Mouse (Mus musculus): ENCODE results near the gene Myom3. TPM values are rescaled to one million over a fixed set of nuclear protein-coding genes. Genes with fewer than 3 reads are reported as not detected.
"Not testable (repeated sequence)": the region's sequence is repeated elsewhere in the genome, so short reads cannot be mapped to it uniquely, and the experiment has no call there.

Gene Myom3
- polyA plus RNA-seq (2015; fragmentation: Nextera tagmentation; extraction: Ambion mirVana): 0.66 and 0.72 TPM in 2 replicates

DNA sequence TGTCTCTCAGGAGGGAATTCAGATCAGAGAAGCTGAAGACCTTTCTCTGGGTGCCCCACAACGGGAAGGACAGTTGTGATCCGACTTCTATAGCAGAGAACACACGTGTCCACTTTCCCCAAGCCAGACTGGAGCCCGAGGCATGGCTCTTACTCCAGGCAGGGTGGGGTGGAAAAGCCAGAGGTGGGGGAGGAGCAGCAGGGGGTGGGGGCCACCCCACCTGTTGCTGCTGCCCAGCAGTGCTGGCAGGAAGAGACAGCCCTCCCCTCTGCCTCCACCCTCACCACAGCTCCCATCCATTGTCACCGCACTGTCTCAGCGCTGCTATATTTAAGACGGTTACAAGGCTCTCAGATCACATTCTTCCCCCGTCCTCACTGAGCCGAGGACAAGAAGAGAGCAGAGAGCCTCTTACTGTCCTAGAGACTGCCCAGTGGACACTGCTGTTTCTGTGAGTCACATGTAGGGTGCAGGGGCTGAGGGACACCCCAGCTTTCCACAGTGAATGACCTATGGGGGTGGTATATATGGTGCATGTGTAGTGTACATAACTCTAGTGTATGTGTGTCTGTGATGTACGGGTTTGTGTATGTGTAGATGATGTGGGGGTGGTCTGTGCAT is at the start of gene Myom3:
Gene Myom3, plus strand, starts transcription at position 360 of the 621 bp plus-strand sequence.
- 55% methylated on average over 10 of the region's 10 CpGs for WGBS
- ATAC-seq: no peak
- Histone ChIP-seq H3K4me2 (replicated peaks; ENCODE audit: low read depth) (no peak within 1 kb of the TSS), H3K27me3 (replicated peaks; ENCODE audit: control insufficient read depth, insufficient read depth, low read length) (no peaks in the 10 kb centered on the region), H3K4me3 (ENCODE audit: low read depth, low read length) (no peak within 1 kb of the TSS), H3K27ac (ENCODE audit: low read depth, low read length) (no peak within 1 kb of the TSS; the same call in none of the 2 replicates), H3K4me1 (replicated peaks; ENCODE audit: control insufficient read depth, insufficient read depth, low read length) (peaks cover 4% of the 10 kb centered on the region; the same call in 1 of the 2 replicates), H3K9me3 (ENCODE audit: control insufficient read depth) (no peaks in the 10 kb centered on the region), H3K36me3 (ENCODE audit: control insufficient read depth, insufficient read depth) (no peaks in the 10 kb centered on the region), H3K9ac (ENCODE audit: low read depth, low read length) (no peak within 1 kb of the TSS)
- TF ChIP-seq CTCF (IDR thresholded peaks at IDR 0.05; ENCODE audit: low read depth): no peak

DNA sequence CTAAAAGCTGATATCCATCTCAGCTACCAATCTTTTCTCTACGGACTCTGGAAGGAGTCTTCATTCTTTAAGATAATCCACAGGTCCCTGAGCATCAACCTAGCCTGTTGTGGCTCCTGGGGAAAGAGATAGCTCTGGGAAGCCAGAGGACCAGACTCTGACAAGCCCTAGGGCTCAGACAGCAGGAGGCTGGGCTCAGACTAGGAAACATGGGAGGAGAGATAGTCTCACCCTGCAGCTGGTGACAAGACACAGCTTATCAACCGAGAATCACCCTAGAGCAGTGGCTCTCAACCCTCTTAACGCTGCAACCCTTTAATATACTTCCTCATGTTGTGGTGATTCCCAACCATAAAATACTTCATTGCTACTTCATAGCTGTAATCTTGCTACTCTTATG is 49.1 kb upstream of the Myom3 start:
- no peaks in the 10 kb centered on the region for H3K27me3 ChIP-seq (replicated peaks; ENCODE audit: control insufficient read depth, insufficient read depth, low read length)
- H3K9ac ChIP-seq (ENCODE audit: low read depth, low read length): no peak overlapping the region
- no peaks in the 10 kb centered on the region for H3K9me3 ChIP-seq (ENCODE audit: control insufficient read depth)
- H3K36me3 ChIP-seq (ENCODE audit: control insufficient read depth, insufficient read depth): 0 out of 2 replicates have a peak, but pooled peaks cover 4% of the 10 kb centered on the region
- H3K27ac ChIP-seq (ENCODE audit: low read depth, low read length): no peak overlapping the region
- no peak overlapping the region for H3K4me2 ChIP-seq (replicated peaks; ENCODE audit: low read depth)
- H3K4me1 ChIP-seq (replicated peaks; ENCODE audit: control insufficient read depth, insufficient read depth, low read length): peaks cover 9% of the 10 kb centered on the region; the same call in 1 of the 2 replicates
- ATAC-seq: no peak
- TF ChIP-seq CTCF (IDR thresholded peaks at IDR 0.05; ENCODE audit: low read depth): no peak
- WGBS: 56% methylated on average over 3 of the region's 3 CpGs
- no peak overlapping the region for H3K4me3 ChIP-seq (ENCODE audit: low read depth, low read length)

DNA sequence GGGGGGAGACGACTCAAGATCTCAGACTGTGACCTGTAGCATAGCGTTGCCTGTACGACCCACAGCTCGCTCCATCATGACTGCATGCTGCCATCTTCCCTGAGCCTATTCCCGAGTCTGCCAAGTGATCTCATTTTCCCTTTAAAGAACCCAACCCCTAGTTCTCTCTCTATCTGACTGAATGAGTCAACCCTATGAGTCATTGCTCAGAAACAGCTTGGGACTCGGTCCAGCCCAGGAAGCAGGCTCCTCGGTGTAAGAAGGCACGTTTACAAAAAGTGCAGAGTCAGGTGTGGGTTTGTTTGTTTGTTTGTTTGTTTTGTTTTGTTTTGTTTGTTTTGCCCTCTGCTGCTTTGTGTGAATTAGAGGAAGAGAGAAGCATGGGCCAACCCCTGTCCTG is 44.7 kb upstream of the Myom3 start:
- H3K36me3 ChIP-seq (ENCODE audit: control insufficient read depth, insufficient read depth): no peaks in the 10 kb centered on the region
- WGBS: 70% methylated on average over 8 of the region's 8 CpGs
- H3K4me3 ChIP-seq (ENCODE audit: low read depth, low read length): no peak overlapping the region
- no peak overlapping the region for H3K27ac ChIP-seq (ENCODE audit: low read depth, low read length)
- H3K9ac ChIP-seq (ENCODE audit: low read depth, low read length): no peak overlapping the region
- no peak for TF ChIP-seq CTCF (IDR thresholded peaks at IDR 0.05; ENCODE audit: low read depth)
- peaks cover 9% of the 10 kb centered on the region; the same call in 1 of the 2 replicates for H3K4me1 ChIP-seq (replicated peaks; ENCODE audit: control insufficient read depth, insufficient read depth, low read length)
- no peaks in the 10 kb centered on the region for H3K9me3 ChIP-seq (ENCODE audit: control insufficient read depth)
- H3K4me2 ChIP-seq (replicated peaks; ENCODE audit: low read depth): no peak overlapping the region
- no peak for ATAC-seq
- H3K27me3 ChIP-seq (replicated peaks; ENCODE audit: control insufficient read depth, insufficient read depth, low read length): no peaks in the 10 kb centered on the region

DNA sequence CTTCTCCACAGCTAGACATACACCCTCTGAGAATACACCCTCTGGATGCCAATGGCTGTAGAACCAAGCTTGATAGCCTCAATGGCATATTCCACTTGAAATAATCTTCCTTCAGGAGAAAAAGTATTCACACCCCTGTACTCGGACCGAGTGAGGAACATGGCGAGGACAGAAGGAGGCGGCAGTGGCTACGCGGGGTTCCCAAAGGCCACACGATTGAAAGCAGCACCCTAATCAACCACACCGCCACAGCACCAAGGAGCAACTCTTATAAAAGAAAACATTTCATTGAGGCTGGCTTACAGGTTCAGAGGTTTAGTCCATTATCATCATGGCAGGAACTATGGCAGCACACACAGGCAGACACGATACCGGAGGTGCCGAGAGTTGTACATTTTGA is 43.1 kb upstream of the Myom3 start:
- H3K9ac ChIP-seq (ENCODE audit: low read depth, low read length); H3K4me1 ChIP-seq (replicated peaks; ENCODE audit: control insufficient read depth, insufficient read depth, low read length); H3K27me3 ChIP-seq (replicated peaks; ENCODE audit: control insufficient read depth, insufficient read depth, low read length); H3K4me2 ChIP-seq (replicated peaks; ENCODE audit: low read depth); ATAC-seq; H3K27ac ChIP-seq (ENCODE audit: low read depth, low read length); H3K9me3 ChIP-seq (ENCODE audit: control insufficient read depth); H3K4me3 ChIP-seq (ENCODE audit: low read depth, low read length); H3K36me3 ChIP-seq (ENCODE audit: control insufficient read depth, insufficient read depth): not testable (repeated sequence)
- 95% methylated on average over 11 of the region's 11 CpGs for WGBS

DNA sequence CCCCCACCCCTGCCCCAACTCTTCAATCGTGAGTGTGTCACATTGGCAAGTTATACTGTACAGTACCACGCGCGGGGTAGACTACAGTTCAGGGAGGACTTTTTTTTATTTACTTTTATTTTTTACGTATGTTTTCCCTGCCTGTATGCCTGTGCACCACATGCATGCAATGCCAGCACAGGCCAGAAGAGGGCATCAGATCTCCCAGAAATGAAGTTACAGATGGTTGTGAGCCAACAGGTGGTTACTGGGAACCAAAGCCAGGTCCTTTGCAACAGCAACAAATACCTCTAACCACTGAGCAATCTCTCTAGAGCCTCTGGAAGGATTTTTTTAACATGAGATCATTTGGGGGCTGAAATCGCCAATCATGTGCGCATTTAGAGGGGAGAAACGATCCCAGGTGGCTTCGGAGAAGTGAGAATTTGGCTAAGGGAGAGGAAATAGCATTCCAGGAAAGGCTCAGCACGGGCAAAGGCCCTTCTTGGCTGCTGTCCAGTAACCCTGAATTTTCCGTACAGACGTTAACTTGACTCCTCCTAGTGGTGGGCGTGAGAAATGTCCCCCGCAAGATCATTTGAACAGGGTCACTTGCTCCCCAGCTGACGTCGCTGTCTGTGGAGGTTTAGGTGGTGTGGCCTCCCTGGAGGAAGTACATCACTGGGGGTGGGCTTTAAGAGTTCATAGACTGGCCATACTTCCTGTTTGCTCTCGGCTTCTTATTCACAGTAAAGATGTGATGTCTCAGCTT is 36.8 kb upstream of the Myom3 start:
- TF ChIP-seq CTCF (IDR thresholded peaks at IDR 0.05; ENCODE audit: low read depth): peak; percentile 44
- no peak overlapping the region for H3K4me3 ChIP-seq (ENCODE audit: low read depth, low read length)
- no peaks in the 10 kb centered on the region; the same call in 1 of the 2 replicates for H3K9me3 ChIP-seq (ENCODE audit: control insufficient read depth)
- no peak overlapping the region for H3K9ac ChIP-seq (ENCODE audit: low read depth, low read length)
- H3K27ac ChIP-seq (ENCODE audit: low read depth, low read length): no peak overlapping the region
- no peaks in the 10 kb centered on the region for H3K27me3 ChIP-seq (replicated peaks; ENCODE audit: control insufficient read depth, insufficient read depth, low read length)
- no peaks in the 10 kb centered on the region; the same call in 1 of the 2 replicates for H3K4me1 ChIP-seq (replicated peaks; ENCODE audit: control insufficient read depth, insufficient read depth, low read length)
- no peaks in the 10 kb centered on the region for H3K36me3 ChIP-seq (ENCODE audit: control insufficient read depth, insufficient read depth)
- no peak overlapping the region for H3K4me2 ChIP-seq (replicated peaks; ENCODE audit: low read depth)
- no peak for ATAC-seq
- 70% methylated on average over 17 of the region's 17 CpGs for WGBS

DNA sequence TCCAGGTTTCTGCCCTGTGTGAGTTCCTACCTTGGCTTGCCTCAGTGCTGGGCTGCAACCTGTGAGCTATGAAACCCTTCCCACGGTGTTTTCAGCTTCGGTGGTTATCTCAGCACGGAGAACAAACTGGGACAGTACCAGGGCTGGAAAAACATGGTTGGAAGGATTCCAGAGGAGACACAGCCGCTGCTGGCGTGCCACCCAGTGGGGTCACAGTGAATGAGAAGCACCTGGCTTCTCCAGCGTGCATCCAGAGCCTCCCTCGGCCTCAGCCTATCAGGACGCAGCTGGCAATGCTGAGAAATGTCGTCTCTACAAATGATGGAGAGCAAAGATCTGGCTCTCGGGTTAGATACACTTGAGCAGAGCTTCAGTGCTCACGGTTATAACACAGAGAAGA is 33.1 kb upstream of the Myom3 start:
- no peaks in the 10 kb centered on the region; the same call in 1 of the 2 replicates for H3K9me3 ChIP-seq (ENCODE audit: control insufficient read depth)
- 53% methylated on average over 11 of the region's 11 CpGs for WGBS
- H3K4me3 ChIP-seq (ENCODE audit: low read depth, low read length): no peak overlapping the region
- no peaks in the 10 kb centered on the region for H3K36me3 ChIP-seq (ENCODE audit: control insufficient read depth, insufficient read depth)
- no peak for ATAC-seq
- H3K4me2 ChIP-seq (replicated peaks; ENCODE audit: low read depth): peak overlapping the region; percentile 74; the same call in 1 of the 2 replicates
- no peak overlapping the region for H3K27ac ChIP-seq (ENCODE audit: low read depth, low read length)
- 0 out of 2 replicates have a peak, but pooled peaks have one; percentile 9 for TF ChIP-seq CTCF (IDR thresholded peaks at IDR 0.05; ENCODE audit: low read depth)
- no peaks in the 10 kb centered on the region; the same call in 1 of the 2 replicates for H3K4me1 ChIP-seq (replicated peaks; ENCODE audit: control insufficient read depth, insufficient read depth, low read length)
- H3K9ac ChIP-seq (ENCODE audit: low read depth, low read length): no peak overlapping the region
- H3K27me3 ChIP-seq (replicated peaks; ENCODE audit: control insufficient read depth, insufficient read depth, low read length): no peaks in the 10 kb centered on the region

Measured in intestine, postnatal 0 days (tissue).